Mouse (Mus musculus): ENCODE data around the gene Cldn4. TPM values are rescaled to one million over a fixed set of nuclear protein-coding genes. Genes with fewer than 3 reads are reported as not detected.
A peak's percentile ranks its signal among the peaks of the same experiment; 100 is the strongest.

The Cldn4 gene
- polyA plus RNA-seq, 1 experiment = 0.04 TPM

- no peak for TF ChIP-seq GATA1 (IDR thresholded peaks at IDR 0.05; ENCODE audit: low read length)
These were observed 2.6 kb downstream of the Cldn4 start for GRCm38 (mm10) chr5:134944179-134944578.

GRCm38 (mm10) chr5:134942740-134943139 is 4.0 kb downstream of the Cldn4 start:
- TF ChIP-seq GATA1 (IDR thresholded peaks at IDR 0.05; ENCODE audit: low read length) = no peak

- no peak for TF ChIP-seq GATA1 (IDR thresholded peaks at IDR 0.05; ENCODE audit: low read length)
These were observed 5.1 kb downstream of the Cldn4 start for GRCm38 (mm10) chr5:134941472-134942209.

GRCm38 (mm10) chr5:134939069-134939468 is 7.7 kb downstream of the Cldn4 start:
- TF ChIP-seq GATA1 (IDR thresholded peaks at IDR 0.05; ENCODE audit: low read length) = no peak

GRCm38 (mm10) chr5:134936626-134937185 is 10.0 kb downstream of the Cldn4 start:
- no peak for TF ChIP-seq GATA1 (IDR thresholded peaks at IDR 0.05; ENCODE audit: low read length)

- TF ChIP-seq GATA1 (IDR thresholded peaks at IDR 0.05; ENCODE audit: low read length) = no peak
These were observed 10.7 kb downstream of the Cldn4 start for GRCm38 (mm10) chr5:134936051-134936450.

- no peak for TF ChIP-seq GATA1 (IDR thresholded peaks at IDR 0.05; ENCODE audit: low read length)
These were observed 12.1 kb downstream of the Cldn4 start for GRCm38 (mm10) chr5:134934666-134935065.

- TF ChIP-seq GATA1 (IDR thresholded peaks at IDR 0.05; ENCODE audit: low read length) = no peak
These were observed 13.5 kb downstream of the Cldn4 start for GRCm38 (mm10) chr5:134933281-134933680.

GRCm38 (mm10) chr5:134932903-134933276 is 13.8 kb downstream of the Cldn4 start:
- no peak for TF ChIP-seq GATA1 (IDR thresholded peaks at IDR 0.05; ENCODE audit: low read length)

- TF ChIP-seq GATA1 (IDR thresholded peaks at IDR 0.05; ENCODE audit: low read length) = no peak
These were observed 14.4 kb downstream of the Cldn4 start, which contains the start of gene Mettl27 for GRCm38 (mm10) chr5:134932179-134932902. Mettl27 (plus strand) TSS chr5:134932368.

GRCm38 (mm10) chr5:134929988-134930387 is 16.7 kb downstream of the Cldn4 start:
- TF ChIP-seq GATA1 (IDR thresholded peaks at IDR 0.05; ENCODE audit: low read length) = no peak

GRCm38 (mm10) chr5:134926726-134927125 is 20.0 kb downstream of the Cldn4 start:
- no peak for TF ChIP-seq GATA1 (IDR thresholded peaks at IDR 0.05; ENCODE audit: low read length)

GRCm38 (mm10) chr5:134923141-134923540 is 23.6 kb downstream of the Cldn4 start:
- no peak for TF ChIP-seq GATA1 (IDR thresholded peaks at IDR 0.05; ENCODE audit: low read length)

- no peak for TF ChIP-seq GATA1 (IDR thresholded peaks at IDR 0.05; ENCODE audit: low read length)
These were observed 25.6 kb downstream of the Cldn4 start for GRCm38 (mm10) chr5:134921106-134921505.

GRCm38 (mm10) chr5:134920106-134920687 is 26.5 kb downstream of the Cldn4 start:
- no peak for TF ChIP-seq GATA1 (IDR thresholded peaks at IDR 0.05; ENCODE audit: low read length)

GRCm38 (mm10) chr5:134919097-134919496 is 27.6 kb downstream of the Cldn4 start:
- peak; percentile 79 for TF ChIP-seq GATA1 (IDR thresholded peaks at IDR 0.05; ENCODE audit: low read length)
